Mouse (Mus musculus) MEL (cell line): Measurements from ENCODE around the gene Tnfsf11.

Experiments
- CTCF ChIP-seq, 3 experiments: IDR thresholded peaks in 2 of 3; conservative IDR thresholded peaks in 1 of 3; 2 replicates each; pipeline ENCODE4 v1.5.1; 2011 to 2012; ENCODE audit warnings: low read length in 3 of 3, low read depth in 2 of 3, mild to moderate bottlenecking in 2 of 3, improper control_type of control experiment in 1 of 3, inconsistent platforms in 1 of 3, mixed read lengths in 1 of 3, moderate library complexity in 1 of 3; ENCODE audit not compliant: control insufficient read depth in 1 of 3, insufficient read depth in 1 of 3, poor library complexity in 1 of 3, severe bottlenecking in 1 of 3
- ELF1 ChIP-seq: IDR thresholded peaks from 2 replicates; pipeline ENCODE4 v1.6.1; 2014; ENCODE audit warnings: low read depth, mild to moderate bottlenecking, inconsistent platforms, low read length, improper control_type of control experiment, moderate library complexity
- ETS1 ChIP-seq: IDR thresholded peaks from 2 replicates; pipeline ENCODE4 v1.6.1; 2012; ENCODE audit warnings: low read depth, mild to moderate bottlenecking, inconsistent platforms, low read length, improper control_type of control experiment, moderate library complexity
- KAT2A ChIP-seq: conservative IDR thresholded peaks from 2 replicates; pipeline ENCODE4 v1.6.1; 2012; ENCODE audit warnings: low read depth, low read length, improper control_type of control experiment, inconsistent platforms
- NELFE ChIP-seq: IDR thresholded peaks from 2 replicates; pipeline ENCODE4 v1.6.1; 2011; ENCODE audit warnings: low read depth, low read length, improper control_type of control experiment
- POLR2A ChIP-seq, 2 experiments: IDR thresholded peaks; 2 replicates each; pipeline ENCODE4 v1.6.1; 2011 to 2012; ENCODE audit warnings: low read length in 2 of 2, mild to moderate bottlenecking in 2 of 2, control low read depth in 1 of 2, improper control_type of control experiment in 1 of 2, low read depth in 1 of 2, moderate library complexity in 1 of 2; ENCODE audit not compliant: control insufficient read depth in 1 of 2, insufficient read depth in 1 of 2, poor library complexity in 1 of 2
- POLR2AphosphoS5 ChIP-seq: IDR thresholded peaks from 2 replicates; pipeline ENCODE4 v1.6.1; 2012; ENCODE audit warnings: low read depth, borderline replicate concordance, mild to moderate bottlenecking, inconsistent platforms, low read length, moderate library complexity, mixed read lengths
- TCF12 ChIP-seq: IDR thresholded peaks from 2 replicates; pipeline ENCODE4 v1.6.1; 2014; ENCODE audit warnings: low read depth, mild to moderate bottlenecking, inconsistent platforms, low read length, improper control_type of control experiment, moderate library complexity
- ZKSCAN1 ChIP-seq: IDR thresholded peaks from 2 replicates; pipeline ENCODE4 v1.6.1; 2012; ENCODE audit warnings: low read depth, mild to moderate bottlenecking, inconsistent platforms, low read length, improper control_type of control experiment, moderate library complexity

- TF ChIP-seq KAT2A = no peak
- no peak for TF ChIP-seq ZKSCAN1
- TF ChIP-seq CTCF (IDR thresholded peaks at IDR 0.05 in 2 of 3, conservative IDR thresholded peaks at IDR 0.05 in 1 of 3; ENCODE audit: control insufficient read depth in 1 of 3, insufficient read depth in 1 of 3, low read depth in 2 of 3, low read length in 3 of 3, poor library complexity in 1 of 3, severe bottlenecking in 1 of 3) = no peak
- TF ChIP-seq ETS1 = no peak
- TF ChIP-seq TCF12 = no peak
- TF ChIP-seq NELFE = no peak
- TF ChIP-seq POLR2AphosphoS5 = no peak
- no peak for TF ChIP-seq POLR2A (IDR thresholded peaks at IDR 0.05; ENCODE audit: control insufficient read depth in 1 of 2, insufficient read depth in 1 of 2, low read depth in 1 of 2, low read length in 2 of 2, poor library complexity in 1 of 2)
- TF ChIP-seq ELF1 = no peak
These were observed 70.6 kb downstream of the Tnfsf11 start for GRCm38 (mm10) chr14:78237238-78237637.
